Mouse (Mus musculus) thymus, postnatal 36 days (tissue): ENCODE data around the gene Cyb561d1.
"Not testable (repeated sequence)": the region's sequence is repeated elsewhere in the genome, so short reads cannot be mapped to it uniquely, and the experiment has no call there.

Source experiments
- DNase-seq, 2 experiments: peaks; one replicate each; pipeline ENCODE4 v3.0.0; 2022; ENCODE audit warnings: mixed read lengths in 2 of 2

Cyb561d1 gene

DNA sequence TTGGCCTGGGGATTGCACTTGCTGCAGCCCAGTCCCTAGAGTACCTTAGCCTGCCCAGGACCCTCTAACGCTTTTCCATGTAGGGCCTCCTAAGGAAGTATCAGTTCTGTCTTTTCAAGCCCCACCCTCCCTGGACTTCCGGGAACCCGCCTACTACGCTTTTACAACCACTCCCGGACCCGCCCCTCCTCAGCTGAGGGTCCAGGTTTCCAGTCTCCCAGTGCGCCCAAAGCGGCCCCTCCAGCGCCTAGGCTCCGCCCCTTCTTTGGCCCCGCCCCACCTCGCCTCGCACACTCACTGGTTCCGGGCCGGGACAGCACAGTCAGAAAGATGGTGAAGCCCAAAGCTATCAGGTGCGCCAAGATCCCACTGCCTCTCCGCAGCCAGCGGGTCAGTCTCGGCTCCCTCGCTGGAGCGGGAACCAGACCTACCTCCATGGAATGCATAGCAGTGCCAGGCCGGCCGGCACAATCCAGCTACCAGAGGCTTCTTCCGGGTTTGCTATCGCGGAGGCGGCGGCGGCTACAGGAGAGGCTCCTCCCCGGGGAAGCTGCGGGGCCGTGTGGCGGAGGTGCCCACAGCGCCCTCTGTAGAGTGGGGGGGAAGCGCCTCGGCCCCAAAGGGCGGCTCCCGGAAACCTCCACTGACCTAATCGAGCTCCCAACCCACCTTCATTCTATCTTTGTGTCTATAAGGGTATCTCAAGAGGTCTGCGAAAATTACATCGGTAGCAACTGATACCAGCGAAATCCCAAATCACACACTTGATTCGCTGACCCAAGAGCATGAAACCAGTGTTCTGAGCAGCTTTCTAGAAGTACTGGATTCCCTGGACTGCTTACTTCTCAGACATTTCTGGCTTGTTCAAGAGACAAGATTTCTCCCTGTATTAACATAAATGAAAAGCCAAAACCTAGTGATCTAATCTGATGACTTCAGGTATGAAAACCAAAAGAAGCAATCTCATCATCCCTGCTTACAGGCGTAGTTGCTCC is at the start of gene Cyb561d1:
TSS of gene Cyb561d1 (minus strand) at position 884 of the 995 bp plus-strand sequence.
- DNase-seq = peak; percentile 98 to 99

DNA sequence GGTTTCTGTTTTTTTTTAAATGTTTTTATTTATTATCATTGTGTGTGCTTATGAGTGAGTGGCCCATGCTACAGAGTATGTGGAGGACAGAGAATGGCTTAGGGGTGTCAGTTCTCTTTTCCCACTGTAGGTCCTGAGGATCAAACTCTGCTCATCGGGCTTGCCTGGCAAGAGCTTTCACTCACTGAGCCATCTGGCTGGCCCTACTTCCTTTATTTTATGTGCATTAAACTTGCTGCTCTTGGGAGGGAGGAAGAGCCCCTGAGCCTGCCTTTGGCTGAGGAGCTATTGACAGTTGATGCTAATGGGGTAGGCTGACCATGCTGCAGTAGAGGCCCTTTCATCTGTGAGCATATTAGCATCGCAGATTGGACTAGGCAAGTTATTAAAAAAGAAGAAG is 45.8 kb upstream of the Cyb561d1 start:
- DNase-seq = no peak

DNA sequence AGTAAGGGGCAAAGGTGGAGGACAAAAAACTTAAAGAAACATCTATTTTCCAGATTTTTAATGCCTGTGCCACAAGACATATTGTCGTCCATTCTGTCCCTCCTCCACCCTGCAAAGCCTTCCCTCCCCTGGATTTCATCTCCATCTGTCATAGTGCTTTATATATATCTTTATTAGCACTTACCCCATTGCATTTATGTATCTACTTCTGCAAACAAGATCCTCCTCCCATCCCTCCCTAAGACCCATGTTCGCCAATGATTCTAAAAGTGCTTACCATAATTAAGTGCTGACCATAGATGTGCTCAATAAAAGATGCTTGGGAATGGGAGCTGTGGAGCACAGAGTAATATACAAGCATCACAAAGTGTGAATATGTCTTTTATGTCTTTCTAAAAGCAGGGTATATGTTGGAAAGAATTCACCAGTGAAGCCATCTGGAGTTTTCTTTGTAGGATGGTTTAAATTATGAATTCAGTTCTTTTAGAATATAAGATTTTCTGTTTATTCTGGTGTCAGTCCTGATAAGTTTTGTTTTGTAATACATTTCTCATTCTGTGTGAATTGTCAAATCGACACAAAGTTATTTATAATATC is 40.3 kb upstream of the Cyb561d1 start:
- DNase-seq = no peak

DNA sequence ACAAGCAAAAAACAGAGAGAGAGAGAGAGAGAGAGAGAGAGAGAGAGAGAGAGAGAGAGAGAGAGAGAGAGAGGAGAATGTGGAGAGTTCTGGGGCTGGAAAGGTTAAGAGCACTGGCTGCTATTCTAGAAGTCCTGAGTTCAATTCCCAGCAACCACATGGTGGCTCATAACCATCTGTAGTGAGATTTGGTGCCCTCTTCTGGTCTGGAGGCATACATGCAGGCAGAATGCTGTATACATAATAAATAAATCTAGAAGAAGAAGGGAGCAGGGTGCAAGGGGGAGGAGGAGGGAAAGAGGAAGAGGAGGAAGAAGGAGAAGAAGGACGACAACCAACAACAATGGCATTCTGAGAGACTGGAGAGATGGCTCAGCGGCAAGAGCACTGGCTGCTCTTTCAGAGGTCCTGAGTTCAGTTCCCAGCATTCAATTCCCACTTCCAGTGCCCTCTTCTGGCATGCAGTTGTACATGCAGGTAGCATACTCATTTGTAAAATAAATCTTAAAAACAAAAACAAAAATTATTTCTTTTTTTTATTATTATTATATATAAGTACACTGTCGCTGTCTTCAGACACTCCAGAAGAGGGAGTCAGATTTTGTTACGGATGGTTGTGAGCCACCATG is 36.6 kb upstream of the Cyb561d1 start:
- not testable (repeated sequence) for DNase-seq

DNA sequence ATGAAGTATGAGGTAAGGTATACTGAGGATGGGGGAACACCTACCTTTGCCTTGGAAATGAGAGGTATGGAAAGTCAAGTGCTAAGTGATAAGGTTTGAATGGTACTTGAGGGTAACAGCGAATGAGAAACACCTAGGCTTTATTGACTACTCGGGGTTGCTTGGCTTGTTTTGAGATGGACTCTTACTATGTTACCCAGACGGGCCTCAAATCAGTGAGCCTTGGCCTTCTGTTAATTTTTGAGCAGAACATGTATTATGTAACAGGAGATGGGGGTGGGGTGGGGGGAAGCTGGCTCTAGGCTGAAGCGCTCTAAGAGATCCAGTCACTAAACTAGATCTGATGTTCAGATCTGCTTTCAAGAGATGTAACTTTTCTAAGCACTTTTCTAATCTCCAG is 30.6 kb upstream of the Cyb561d1 start:
- no peak for DNase-seq

DNA sequence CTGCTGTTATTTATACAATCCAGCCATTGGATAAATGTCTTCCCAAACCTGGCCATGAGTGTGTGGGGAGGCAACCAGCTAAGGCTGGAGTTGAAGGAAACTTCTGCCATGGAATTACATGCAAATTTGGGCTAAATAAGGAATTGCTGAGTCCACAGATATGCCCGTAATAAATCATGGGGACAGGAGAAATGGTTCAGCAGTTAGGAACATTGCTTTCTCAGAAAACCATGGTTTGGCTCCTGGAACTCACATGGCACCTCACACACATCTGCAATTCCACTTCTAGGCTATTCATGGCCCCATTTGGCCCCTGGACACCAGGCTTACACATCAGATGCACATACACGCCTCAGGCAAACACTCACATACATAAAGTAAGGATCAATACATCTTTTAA is 26.5 kb upstream of the Cyb561d1 start:
- no peak for DNase-seq

DNA sequence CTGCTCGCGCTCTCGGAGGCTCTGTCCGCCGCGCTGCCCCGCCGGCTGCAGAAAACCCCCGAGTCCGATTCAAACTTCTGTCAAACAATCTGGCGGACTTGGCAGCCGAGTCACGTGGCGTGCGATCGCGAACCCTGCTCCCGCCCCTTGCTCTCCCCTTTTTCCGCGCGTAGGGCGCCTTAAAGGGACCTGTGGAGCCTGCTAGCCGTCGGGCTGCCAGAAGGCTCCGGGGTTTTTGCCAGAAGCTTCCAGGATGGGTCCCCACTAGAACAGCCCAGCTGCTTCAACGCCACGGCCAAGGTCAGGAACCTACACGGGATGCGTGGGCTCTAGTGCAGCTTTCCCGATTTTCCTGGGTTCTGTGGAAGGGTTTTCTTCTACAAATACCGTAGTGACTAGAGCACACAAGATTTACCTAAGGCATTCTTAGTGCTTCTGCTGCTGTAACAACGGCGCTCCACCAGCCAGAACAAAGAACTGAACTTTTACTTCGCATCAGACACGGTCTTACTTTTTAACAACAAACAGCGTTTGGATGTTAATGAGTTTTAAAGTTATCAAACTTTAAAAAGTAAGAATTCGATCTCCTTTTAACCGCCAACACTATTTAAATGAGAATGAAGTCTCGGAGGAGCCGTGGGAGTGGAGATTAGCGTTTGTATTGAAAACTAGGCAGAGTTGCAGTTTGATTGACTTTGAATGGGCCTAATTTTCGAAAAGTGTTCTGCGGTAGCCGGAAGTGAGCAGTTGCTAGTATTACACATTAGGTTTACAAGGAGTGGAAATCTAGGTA is 25.7 kb upstream of the Cyb561d1 start, which contains the start of gene Sypl2:
TSS of gene Sypl2 (minus strand) at position 91 of the 793 bp plus-strand sequence.
- peak in 1 of 2 experiments; percentile 28 for DNase-seq

DNA sequence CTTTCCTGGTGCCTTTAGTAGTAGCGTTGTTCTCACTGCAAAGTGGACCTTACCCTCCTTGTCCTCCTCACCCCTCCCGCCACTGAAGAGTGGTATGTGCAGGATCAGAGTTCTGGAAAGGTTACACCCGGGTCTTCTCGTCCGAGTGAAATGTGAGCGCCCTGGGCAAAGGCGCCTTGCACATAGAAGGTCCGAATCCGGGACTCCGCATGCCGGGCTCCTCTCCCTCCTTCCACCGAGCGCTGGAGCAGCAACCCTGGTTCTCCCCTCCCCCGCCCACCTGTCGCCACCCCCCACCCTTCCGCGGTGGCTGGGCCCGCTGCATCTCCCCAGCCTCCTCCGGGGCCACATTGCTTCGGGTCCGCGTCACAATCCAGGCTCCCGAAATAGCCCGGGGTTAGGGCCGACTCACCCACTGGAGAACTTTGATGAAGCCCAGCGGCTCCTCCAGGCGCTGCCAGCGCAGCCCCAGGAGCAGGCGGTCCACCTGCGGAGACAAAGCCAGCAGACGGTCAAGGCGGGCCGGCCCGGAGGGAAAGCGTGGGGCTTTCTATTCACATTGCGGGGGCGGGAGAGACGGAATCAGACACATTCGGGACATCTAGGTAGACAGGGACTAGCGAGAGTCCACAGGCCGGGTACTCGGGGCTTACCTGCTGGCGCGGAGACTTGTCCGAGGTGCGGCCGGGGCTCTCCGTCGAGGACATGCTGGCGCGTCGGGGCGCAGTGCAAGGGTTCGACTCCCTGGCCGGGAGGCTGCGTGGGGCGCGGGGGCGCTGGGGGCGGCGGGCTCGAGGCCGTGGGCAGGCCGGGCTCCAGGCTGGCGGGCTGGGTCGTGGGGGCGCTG is 24.9 kb upstream of the Cyb561d1 start:
- no peak for DNase-seq

DNA sequence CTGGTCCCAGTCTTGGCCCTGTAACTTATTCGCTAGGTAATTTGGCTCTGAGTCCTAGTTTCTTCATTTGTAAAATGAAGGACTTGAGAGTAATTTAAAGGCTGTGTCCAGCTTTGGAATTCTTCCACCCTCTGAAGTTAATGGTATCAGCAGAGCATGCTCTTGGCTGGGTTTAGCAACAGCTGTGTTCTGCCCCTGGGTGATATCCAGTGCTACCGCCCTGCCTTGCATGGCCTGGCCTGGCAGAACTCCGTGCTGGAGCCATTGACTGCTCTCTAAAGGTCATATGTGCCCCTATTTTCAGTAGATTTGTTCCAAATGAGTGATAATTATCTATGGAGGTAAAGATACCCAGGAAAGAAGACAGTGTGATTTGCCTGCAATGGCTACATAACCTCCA is 19.6 kb upstream of the Cyb561d1 start:
- no peak for DNase-seq

DNA sequence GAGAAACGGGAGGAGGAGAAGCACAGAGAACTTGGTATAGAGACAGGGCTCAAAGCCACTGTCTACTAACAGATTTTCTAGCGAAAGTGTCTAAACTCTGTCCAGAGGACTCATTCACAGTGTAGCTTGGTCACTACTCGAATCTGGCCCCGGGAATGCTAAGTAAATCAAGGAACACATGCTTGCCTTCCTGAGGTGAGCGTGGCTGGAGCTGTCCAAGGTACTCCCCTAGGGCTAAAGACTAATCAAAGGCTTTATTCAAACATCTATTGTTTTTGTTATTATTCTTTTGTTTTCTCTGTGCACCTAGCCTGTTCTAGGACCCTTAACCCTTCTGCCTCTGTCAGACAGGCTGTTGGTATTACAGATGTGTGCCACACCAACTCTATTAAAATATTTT is 13.7 kb upstream of the Cyb561d1 start:
- no peak for DNase-seq

DNA sequence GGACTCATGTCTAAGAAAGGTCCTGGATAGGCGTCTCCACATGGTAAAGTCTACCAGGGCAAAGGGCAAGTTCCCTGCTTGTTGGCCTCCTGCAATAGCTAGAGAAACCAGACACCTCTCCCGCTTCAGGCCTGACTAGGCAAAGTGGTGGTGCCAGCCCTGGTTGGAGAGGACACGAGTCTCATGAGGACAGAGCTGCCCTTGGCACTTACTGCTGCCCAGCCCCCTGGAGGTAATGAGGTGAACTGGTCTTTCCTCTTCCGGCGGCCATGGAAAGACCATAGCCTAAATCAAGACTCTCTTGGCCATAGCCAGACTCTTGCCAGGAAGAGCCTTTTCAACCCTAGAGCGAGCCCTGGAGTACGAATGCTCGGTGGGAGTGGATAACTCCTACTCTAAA is 11.4 kb upstream of the Cyb561d1 start:
- DNase-seq = no peak

DNA sequence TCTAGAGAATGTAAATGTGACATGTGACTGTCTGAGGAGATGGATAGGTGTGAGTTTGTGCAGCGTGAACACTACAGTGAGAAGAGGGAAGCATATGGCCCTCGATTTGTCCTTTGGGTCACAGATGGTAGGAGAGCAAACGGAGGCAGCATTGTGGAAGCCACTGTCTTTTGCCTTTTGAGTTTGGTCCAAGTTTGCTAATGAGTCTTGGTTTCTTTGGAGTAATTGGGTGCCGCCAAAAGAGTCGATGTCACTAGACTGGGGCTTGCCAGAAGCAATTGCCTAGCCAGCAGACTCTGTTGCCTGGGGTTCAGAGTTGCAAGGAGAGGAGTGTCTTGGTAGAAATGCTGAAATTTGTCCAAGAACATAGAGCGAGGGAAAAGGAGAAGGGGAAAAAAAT is 10.8 kb upstream of the Cyb561d1 start:
- no peak for DNase-seq

DNA sequence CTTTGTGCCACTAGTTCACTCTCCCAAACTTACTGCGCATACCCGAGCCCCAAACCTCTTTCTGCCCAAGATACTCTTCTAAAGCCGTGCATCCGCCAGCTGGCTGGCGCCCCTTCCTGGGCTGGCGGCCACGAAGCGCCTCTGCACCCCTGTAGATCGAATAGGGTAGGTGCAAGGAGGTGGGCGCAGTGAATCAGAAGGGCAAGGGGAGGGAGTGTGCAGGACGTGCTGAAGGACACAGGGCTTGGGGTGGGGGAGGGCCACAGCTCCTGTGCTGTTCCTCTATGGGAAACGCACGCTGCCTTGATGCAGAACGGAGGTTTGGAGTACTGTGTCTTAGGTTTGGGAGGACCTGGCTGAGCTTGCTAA is 9.7 kb upstream of the Cyb561d1 start, which contains the start of gene Atxn7l2:
TSS of gene Atxn7l2 (minus strand) at position 164 of the 369 bp plus-strand sequence.
- no peak for DNase-seq

DNA sequence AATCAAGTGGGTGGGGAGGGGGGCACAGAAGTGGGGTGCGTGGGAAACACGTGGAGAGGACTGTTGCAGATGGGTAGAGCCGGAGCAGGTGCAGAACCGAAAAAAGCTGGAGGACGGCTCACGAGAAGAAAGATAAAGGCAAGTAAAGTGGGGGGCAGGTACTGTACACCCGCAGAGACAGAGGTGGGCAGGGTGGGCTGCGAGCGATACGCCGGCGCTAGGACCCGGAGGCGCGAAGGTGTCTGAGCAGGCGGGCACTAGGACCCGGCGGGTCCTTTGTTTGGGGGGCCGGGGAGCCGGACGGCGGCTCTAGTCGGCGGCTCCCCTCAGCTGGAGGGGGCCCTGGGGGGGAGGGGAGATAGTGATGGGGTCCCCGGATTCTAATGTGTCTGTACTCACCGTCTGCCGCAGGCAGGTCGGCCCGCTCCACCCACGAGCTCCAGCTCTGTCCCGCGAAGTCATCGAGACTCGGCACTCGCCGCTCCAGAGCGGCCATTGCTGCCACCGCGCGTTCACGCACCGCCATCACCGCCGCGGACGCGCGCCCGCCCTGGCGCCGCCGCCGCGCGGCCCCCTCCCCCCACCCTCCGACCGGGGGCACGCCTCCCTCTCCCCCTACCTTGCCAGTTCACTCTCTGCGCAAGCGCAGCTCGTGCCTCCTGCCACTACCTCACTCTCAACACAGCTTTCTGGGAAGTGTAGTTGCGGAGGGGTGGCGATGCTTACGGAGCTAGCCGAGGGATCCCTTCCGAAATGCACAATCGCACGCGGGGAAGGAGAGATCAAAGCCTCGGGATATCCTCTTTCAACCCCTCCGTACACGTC is 9.1 kb upstream of the Cyb561d1 start:
- DNase-seq = peak; percentile 91 to 95

DNA sequence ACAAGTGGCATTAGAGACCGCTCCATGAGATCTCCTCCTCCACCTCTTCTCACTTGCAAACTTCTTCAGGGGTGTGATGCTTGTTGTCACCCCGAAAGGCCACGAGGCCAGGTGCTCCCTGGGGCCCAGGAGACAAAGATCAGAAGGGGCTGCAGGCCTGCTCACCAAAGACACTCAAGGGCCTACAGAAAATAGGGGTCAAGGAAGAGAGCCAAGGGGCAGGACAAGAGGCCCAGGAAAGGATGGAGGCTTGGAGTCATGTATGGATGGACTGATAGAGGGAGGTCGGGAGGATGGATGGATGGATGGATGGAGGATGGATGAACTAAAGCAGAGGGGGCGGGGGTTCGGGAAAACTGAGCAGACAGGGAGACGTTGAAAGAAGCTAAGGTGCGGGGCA is 8.5 kb upstream of the Cyb561d1 start:
- no peak for DNase-seq

DNA sequence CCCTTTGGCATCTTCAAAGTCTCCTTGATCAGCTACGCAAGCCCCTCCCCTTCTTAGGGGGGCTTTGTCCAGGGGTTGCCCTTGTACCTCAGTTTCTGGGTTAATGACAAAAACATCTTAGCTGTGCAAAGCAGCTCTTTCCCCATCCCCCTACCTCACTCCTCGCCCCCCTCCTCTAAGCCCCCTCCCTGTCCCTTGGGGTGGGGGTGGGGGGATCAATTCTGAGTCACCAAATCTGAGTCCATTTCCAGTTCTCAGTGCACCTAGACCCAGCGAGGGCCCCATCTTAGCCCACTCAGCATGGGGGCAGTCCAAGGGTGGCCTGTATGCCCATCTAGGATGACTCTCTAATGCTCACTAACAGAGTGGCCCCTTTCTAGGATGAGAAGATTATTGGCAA is 8.0 kb upstream of the Cyb561d1 start:
- no peak for DNase-seq

DNA sequence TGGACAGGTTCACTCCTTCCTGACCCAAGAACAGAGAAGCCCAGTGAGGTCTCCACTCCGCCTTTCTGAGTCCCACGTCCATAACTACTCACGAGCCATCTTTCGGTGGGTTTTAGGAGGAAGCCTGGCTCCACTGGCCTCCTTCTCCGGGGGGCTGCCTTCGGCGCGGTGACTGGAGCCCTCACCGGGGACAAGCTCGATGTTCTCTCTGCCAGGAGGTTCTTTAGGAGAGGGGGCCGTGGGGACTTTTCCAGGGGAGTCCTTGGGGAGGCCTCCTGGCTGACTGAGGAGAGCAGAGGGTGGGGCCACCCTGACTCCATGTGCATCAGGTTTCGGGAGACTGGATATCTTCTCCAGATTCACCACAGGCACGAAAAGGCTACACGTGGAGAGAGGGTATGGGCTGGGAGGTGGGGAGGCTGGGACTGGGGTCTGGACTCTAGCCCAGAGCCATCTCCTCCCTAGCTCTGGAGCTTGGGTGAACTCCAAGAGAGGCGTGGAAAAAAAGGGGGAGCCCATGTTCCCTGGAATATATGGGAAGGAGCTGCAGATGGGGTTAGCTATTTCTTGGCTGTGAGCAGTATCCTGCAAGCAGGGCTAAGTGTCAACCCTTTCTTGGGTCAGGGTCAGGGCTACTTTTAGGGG is 5.8 kb upstream of the Cyb561d1 start:
- DNase-seq = no peak

DNA sequence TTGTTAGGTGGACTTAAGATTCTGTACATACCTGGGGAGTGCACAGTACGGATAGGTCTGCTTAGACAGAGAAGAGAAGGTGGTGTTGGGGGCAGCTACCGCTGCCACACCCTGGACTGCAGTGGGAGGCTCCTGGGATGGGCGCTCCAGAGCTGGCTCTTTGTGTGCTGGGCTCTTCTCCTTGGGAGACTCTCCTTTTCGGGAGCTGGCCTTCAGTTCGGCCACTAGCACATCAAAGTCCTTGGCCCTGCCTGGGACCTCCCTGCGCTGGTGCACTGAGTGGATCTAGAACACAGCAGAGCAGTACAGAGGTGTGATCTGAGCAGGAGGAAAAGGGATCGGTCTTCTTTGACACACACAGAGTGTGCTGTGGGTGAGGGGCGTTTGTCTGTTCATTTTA is 4.6 kb upstream of the Cyb561d1 start:
- no peak for DNase-seq

DNA sequence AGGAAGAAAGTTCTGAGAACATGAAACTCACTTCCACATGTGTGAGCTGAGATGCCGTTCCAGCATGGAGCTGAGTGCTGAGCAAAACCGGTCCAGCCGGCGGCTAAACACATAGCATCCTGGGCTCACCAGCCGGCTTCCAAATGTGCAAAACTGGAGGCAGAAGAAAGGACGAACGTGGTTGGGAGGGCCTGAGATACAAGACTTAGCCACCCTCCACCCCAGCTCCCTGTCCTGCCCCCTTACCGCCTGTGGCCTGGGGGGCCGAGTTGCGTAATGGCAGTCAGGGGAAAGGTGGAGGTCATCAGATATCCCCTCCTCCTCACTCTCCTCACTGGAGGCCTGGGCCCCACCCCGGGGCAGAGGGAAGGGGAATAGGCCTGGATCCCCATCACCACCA is 3.5 kb upstream of the Cyb561d1 start:
- no peak for DNase-seq

DNA sequence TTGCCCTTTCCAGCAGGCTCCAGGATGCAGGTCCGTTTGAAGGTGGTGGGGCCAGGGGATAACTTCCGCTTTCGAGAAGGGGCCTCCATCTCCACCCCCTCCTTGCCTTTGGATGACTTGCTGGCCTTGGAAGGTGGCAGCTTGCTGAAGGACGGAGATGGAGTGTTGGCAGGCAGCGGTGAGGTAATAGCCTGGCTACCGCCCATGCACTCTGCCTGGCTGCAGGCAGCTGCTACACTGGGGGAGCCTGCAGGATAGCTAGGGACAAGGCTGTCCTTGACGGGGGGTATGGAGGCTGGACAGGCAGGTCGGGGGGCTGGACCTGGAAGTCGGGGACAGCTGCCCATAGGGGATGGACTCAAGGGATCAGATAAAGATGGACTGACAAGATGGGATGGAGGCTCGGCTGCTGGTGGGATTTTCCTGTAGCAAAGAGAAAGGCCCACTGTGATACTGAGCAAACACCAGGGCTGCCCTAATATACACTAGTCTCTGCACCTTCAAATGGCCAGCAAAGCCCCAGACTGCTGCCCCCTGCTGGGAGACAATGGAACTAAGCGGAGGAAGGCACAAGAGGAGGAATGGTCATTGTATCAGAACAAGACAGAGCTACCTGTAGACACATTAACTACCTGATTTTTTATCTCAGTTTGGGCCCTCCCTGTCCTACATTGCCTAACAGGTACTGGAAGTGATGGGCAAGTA is 2.8 kb upstream of the Cyb561d1 start:
- DNase-seq = peak; percentile 72 to 77
